Mouse (Mus musculus) midbrain, postnatal 0 days (tissue): Measurements from ENCODE around the gene Gars. TPM values are rescaled to one million over a fixed set of nuclear protein-coding genes. Genes with fewer than 3 reads are reported as not detected.

Experiments used
- ATAC-seq: fragments of 200-750 bp; cut with Nextera tagmentation; 2 replicates; pipeline ENCODE4 v1.8.0; 2017; ENCODE audit warnings: moderate number of reproducible peaks, mild to moderate bottlenecking, moderate TSS enrichment, moderate library complexity; ENCODE audit not compliant: low FRiP score
- DNase-seq: peaks from one replicate; pipeline ENCODE4 v3.0.0-alpha.2; 2015; ENCODE audit warnings: low spot score
- H3K27ac ChIP-seq: fragments of 300-500 bp; sonication (generic); 2 replicates; pipeline ENCODE4 v1.5.1; 2014; ENCODE audit warnings: low read depth, mild to moderate bottlenecking, low read length, mixed read lengths
- H3K27me3 ChIP-seq: fragments of 300-500 bp; sonication (generic); 2 replicates; pipeline ENCODE4 v1.6.1; 2014; ENCODE audit warnings: low read length, control low read depth, mixed read lengths; ENCODE audit not compliant: insufficient read depth
- H3K36me3 ChIP-seq: fragments of 300-500 bp; sonication (generic); 2 replicates; pipeline ENCODE4 v1.6.1; 2014; ENCODE audit warnings: low read length, control low read depth, mixed read lengths; ENCODE audit not compliant: insufficient read depth
- H3K4me1 ChIP-seq: fragments of 300-500 bp; sonication (generic); 2 replicates; pipeline ENCODE4 v1.6.1; 2014; ENCODE audit warnings: mild to moderate bottlenecking, control low read depth, antibody characterized with exemption, low read length, mixed read lengths; ENCODE audit not compliant: insufficient read depth
- H3K4me2 ChIP-seq: fragments of 300-500 bp; sonication (generic); 2 replicates; pipeline ENCODE4 v1.6.1; 2014; ENCODE audit warnings: low read depth, mild to moderate bottlenecking, low read length, mixed read lengths; ENCODE audit not compliant: poor library complexity, severe bottlenecking
- H3K4me3 ChIP-seq: fragments of 300-500 bp; sonication (generic); 2 replicates; pipeline ENCODE4 v1.5.1; 2014; ENCODE audit warnings: low read depth, mild to moderate bottlenecking, low read length, moderate library complexity
- H3K9ac ChIP-seq: fragments of 300-500 bp; sonication (generic); replicated peaks from 2 replicates; pipeline ENCODE4 v1.6.1; 2014; ENCODE audit warnings: mild to moderate bottlenecking, low read length, moderate library complexity, mixed read lengths; ENCODE audit not compliant: poor library complexity, severe bottlenecking
- H3K9me3 ChIP-seq: fragments of 300-500 bp; sonication (generic); 2 replicates; pipeline ENCODE4 v1.6.1; 2016; ENCODE audit warnings: low read length, control low read depth
- CTCF ChIP-seq: IDR thresholded peaks from 2 replicates; pipeline ENCODE4 v1.5.1; 2016; ENCODE audit warnings: antibody characterized with exemption, mild to moderate bottlenecking
- WGBS: fragments of 180-500 bp; shearing (Covaris S2); extraction: QIAGEN DNeasy Blood & Tissue Kit; methylation state at CpG from one replicate; pipeline ENCODE4 v1.1.7; 2014; 5-methylcytosine and 5-hydroxymethylcytosine counted together
- polyA plus RNA-seq: library from polyadenylated mRNA; unstranded; fragments of >200 nt; fragmentation: Nextera tagmentation; extraction: Ambion mirVana; gene quantifications from 2 replicates; pipeline ENCODE4 v1.2.1, GENCODE M21; 2015
- total RNA-seq: library from RNA; depleted of rRNA; stranded (reverse); fragments of >200 nt; gene quantifications from 2 replicates; pipeline ENCODE4 v1.2.3, GENCODE M21; 2014

The Gars gene
- total and polyA plus RNA-seq, 2 experiments from 2014 or later, result 136 to 202 TPM

DNA sequence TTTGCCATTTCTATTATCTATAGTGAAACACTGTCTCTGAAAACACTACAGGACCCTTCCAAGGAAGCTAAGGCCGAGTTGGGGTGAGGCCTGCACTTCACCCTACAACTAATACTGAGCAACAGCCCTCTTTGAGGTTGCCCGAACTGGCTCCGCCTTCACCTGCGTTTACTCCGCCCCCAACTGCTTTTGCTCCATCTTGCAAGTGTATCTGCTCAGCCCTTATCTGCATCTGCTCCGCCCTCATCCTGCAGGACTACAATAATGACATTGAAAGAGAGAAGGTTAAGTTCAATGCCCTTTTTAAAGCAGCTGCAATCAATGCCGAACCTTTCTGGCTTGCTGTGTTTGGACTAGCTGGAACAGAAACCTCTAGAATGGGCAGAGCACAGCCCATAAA is 16.0 kb upstream of the Gars start:
- H3K27me3 ChIP-seq, result no peaks in the 10 kb centered on the region
- no peak for TF ChIP-seq CTCF
- no peaks in the 10 kb centered on the region for H3K36me3 ChIP-seq
- no peaks in the 10 kb centered on the region for H3K9me3 ChIP-seq
- no peak overlapping the region for H3K9ac ChIP-seq
- H3K4me3 ChIP-seq, result no peak overlapping the region
- 83% methylated on average over 7 of the region's 7 CpGs for WGBS
- no peaks in the 10 kb centered on the region for H3K4me1 ChIP-seq
- no peak overlapping the region for H3K27ac ChIP-seq
- ATAC-seq (no peak), DNase-seq (no peak)
- H3K4me2 ChIP-seq, result no peak overlapping the region

DNA sequence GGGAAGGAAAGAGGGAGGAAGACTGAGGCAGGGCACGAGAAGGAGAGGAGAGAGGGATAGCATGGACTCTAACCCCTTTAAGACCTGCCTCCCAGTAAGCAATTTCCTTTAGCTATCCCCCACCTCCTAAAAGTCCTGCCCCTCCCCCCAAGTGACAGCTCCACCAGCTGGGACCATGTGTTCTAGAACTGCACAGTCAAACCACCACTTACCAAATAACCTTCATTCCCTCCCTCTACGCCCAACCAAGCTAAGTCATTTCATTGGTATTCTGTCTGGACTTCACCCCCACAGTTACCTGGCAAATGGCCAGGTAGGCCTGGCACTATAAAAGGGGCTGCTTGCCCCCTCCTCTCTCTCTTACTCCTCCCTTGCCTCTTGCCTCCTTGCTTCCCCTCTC is 10.2 kb upstream of the Gars start:
- no peaks in the 10 kb centered on the region for H3K9me3 ChIP-seq
- DNase-seq (peak; percentile 35), ATAC-seq (no peak)

DNA sequence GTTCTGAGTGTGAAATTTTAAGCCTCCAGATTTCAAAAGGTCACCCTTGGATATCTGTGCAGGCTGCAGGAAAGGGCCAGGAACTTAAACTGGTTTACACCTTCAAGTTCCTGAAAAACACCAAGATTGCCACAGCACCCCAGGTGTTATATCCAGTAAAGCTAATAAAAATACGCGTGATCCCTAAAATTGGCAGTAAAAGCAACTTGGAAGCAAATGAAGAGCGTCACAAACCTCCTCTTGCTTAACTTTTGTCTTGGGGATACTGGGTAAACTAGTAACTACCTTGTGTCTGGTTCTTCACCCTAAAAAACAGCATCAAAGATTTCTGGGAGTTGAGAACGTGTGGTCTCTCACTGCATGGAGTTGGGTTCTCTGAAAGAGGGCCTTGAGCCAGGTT is 1.1 kb upstream of the Gars start:
- ATAC-seq (no peak), DNase-seq (no peak)
- 93% methylated on average over 4 of the region's 4 CpGs for WGBS
- H3K4me3 ChIP-seq, result no peak overlapping the region
- no peak overlapping the region for H3K9ac ChIP-seq
- no peaks in the 10 kb centered on the region for H3K36me3 ChIP-seq
- no peak overlapping the region; the same call in 1 of the 2 replicates for H3K4me2 ChIP-seq
- H3K9me3 ChIP-seq, result no peaks in the 10 kb centered on the region
- no peaks in the 10 kb centered on the region for H3K27me3 ChIP-seq
- no peaks in the 10 kb centered on the region for H3K4me1 ChIP-seq
- TF ChIP-seq CTCF, result no peak
- H3K27ac ChIP-seq, result no peak overlapping the region

More for the DNA sequence above, 10.2 kb upstream of the Gars start:
- H3K4me1 ChIP-seq, result no peaks in the 10 kb centered on the region
- WGBS, result 72% methylated on average over 2 of the region's 2 CpGs
- no peak overlapping the region for H3K4me2 ChIP-seq
- H3K36me3 ChIP-seq, result no peaks in the 10 kb centered on the region
- TF ChIP-seq CTCF, result no peak
- H3K4me3 ChIP-seq, result no peak overlapping the region
- no peak overlapping the region for H3K9ac ChIP-seq
- no peaks in the 10 kb centered on the region for H3K27me3 ChIP-seq
- no peak overlapping the region for H3K27ac ChIP-seq

DNA sequence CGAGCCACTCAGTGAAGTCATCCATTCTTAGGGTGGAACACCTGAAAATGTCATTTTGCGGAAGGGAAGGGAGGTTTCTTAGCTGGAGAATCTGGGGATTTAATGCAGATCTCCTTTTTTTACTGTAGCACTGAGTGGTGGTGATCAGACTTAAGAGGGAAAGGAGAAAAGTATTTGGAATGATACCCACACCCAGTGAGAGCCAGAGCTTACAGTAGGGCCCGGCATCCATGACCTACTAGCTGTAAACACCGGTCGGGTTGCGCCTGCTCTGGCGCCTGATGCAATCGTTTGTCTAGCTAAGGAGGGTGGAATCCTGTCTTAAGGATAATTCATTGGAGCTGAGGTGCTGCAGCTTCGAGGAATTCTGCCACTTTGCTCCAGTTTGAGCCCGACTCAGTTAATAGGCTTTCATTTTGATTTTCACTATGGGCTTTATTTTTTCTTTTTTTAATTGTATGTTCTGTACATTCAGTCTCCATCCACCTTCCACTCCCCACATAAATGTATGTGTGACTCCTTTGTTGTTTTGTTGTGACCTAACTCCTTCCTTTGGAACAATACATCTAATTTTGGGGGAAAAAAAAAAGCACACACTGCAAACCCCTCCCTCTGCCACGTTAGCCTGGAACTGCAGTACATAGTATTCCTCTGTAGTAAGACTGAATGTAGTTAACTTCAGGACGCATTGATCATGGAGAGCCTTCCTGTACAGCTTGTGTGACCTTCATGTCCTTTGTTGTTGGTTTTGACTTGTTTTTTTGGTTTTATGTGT is 1.1 kb downstream of the Gars start:
- DNase-seq (peak; percentile 39), ATAC-seq (peak; percentile 31; the same call in 1 of the 2 replicates)
- Histone ChIP-seq H3K9ac (peak overlapping the region; percentile 99), H3K27me3 (no peaks in the 10 kb centered on the region), H3K27ac (peak overlapping the region; percentile 94), H3K4me3 (peak overlapping the region; percentile 96), H3K4me1 (no peaks in the 10 kb centered on the region), H3K4me2 (peak overlapping the region; percentile 62), H3K9me3 (no peaks in the 10 kb centered on the region), H3K36me3 (no peaks in the 10 kb centered on the region)
- no peak for TF ChIP-seq CTCF
- WGBS, result under 1% methylated on average over 12 of the region's 12 CpGs

DNA sequence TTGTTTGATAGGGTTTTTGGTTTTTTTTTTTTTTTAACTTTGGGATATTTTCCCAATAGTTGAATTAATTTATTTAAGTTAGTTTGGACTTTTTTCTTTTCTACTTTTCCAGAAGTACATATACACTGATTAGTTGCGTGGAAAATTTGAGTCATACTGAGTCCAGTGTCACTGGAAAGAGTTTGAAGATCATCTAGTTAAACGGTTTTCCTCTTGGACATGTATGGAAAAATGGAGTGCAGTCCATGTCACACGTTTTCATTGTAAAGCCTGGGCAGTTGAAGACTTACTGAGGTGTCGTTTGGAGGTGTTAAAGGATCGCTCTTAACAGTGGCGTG is 1.6 kb downstream of the Gars start:
- no peak for ATAC-seq
- H3K36me3 ChIP-seq, result no peaks in the 10 kb centered on the region
- H3K4me2 ChIP-seq, result peak overlapping the region; percentile 62
- DNase-seq, result no peak
- H3K9me3 ChIP-seq, result no peaks in the 10 kb centered on the region
- TF ChIP-seq CTCF, result no peak
- no peak overlapping the region for H3K27ac ChIP-seq
- 0 out of 2 replicates have a peak overlapping the region, but pooled peaks have one; percentile 99 for H3K9ac ChIP-seq
- H3K27me3 ChIP-seq, result no peaks in the 10 kb centered on the region
- WGBS, result 80% methylated on average over 6 of the region's 6 CpGs
- H3K4me1 ChIP-seq, result no peaks in the 10 kb centered on the region
- H3K4me3 ChIP-seq, result peak overlapping the region; percentile 96

DNA sequence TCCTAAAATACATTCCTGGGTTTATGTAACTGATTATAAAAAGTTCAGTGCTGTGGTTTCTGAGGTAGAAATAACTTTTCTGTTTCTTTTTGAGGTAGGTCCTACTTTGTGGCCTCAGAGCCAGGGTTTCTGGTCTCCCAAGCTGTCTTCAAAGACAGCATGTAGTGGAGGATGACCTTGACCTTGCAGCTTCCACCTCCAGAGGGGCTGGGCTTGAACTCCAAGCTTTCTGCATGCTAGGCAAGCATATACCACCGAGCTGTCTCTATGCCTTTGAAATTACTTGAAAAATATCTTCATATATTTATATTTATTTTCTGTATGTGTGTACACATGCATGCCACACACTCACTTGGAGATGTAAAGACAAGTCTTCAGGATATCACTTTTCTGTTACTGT is 2.2 kb downstream of the Gars start:
- H3K36me3 ChIP-seq, result no peaks in the 10 kb centered on the region
- TF ChIP-seq CTCF, result no peak
- DNase-seq (no peak), ATAC-seq (no peak)
- 76% methylated on average over 1 of the region's 1 CpGs for WGBS
- H3K27me3 ChIP-seq, result no peaks in the 10 kb centered on the region
- no peak overlapping the region for H3K4me2 ChIP-seq
- no peaks in the 10 kb centered on the region for H3K4me1 ChIP-seq
- no peak overlapping the region for H3K4me3 ChIP-seq
- no peaks in the 10 kb centered on the region for H3K9me3 ChIP-seq
- no peak overlapping the region for H3K27ac ChIP-seq
- no peak overlapping the region for H3K9ac ChIP-seq
